Mouse (Mus musculus) ovary, postnatal 10 days (tissue): Measurements from ENCODE around the gene Vps54.
"Not testable (repeated sequence)": the region's sequence is repeated elsewhere in the genome, so short reads cannot be mapped to it uniquely, and the experiment has no call there.

Experiments used
- DNase-seq: peaks from one replicate; pipeline ENCODE4 v3.0.0; 2022; ENCODE audit warnings: low spot score

The Vps54 gene

DNA sequence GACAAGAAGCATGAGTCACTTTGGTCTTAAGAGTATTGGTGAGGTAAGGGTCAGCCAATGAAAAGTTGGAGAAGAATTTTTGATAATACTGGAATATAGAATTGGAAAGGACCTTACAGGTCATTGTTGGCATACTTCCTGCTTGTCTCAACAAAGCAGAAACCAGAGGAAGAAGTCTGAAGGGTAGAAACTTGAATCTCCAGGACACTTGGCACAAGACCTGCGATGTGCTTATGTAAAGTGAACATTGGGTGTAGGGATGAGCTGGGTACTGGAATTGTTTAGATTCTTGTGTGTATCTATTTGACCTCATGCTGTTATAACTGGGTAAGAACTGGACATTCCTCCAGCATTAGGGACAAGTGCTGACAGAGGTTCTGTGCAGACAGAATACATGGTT is 2.3 kb downstream of the Vps54 start:
- no peak for DNase-seq

DNA sequence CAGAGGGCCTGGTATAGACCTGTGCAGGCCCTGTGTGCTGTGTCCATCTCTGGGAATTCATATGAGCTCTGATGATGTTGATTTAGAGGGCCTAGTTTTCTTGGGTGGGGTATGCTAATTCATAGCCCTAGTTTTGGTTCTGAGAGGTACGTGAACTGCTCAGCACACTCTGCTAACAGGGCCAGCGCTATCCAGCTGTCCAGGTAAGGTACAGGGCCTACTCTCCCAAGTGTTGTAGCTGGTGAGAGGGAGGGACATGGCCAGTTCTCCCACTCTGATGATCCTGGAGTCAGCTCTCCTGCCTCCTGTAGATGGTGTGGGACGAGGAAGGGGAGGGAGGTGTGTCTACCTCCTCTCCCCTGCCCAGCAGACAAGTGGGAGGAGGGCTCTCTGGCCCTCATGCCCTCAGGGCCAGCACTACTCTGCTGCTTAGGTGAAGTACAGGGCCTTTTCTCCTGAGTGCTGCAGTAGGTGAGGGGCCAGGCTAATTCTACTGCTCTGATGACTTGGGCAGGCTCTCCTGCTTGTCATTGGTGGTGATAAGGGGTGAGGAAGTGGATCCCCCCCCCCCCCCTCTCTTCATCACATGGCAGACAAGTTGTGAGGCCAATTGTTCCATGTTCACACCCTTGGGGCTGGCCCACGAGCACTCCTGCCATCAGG is 8.3 kb downstream of the Vps54 start:
- no peak for DNase-seq

DNA sequence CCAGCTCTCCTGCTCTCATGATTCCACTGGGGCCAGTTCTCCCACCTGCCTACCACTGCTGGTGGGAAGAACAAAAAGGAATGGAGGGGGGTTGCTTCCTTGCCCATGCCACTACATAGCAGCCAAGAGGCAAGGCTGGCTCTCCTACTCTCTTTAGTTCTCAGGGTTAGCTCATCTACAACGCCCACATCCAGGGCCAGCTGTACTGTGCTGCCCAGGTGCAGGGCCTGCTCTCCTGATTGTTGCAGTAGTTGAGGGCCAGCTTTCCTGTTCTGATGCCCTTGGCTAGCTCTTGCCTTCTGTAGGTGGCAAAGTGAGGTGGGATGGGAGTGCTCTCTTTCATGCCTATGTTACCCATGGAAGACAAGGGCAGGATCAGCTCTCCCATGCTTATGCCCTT is 8.9 kb downstream of the Vps54 start:
- no peak for DNase-seq

DNA sequence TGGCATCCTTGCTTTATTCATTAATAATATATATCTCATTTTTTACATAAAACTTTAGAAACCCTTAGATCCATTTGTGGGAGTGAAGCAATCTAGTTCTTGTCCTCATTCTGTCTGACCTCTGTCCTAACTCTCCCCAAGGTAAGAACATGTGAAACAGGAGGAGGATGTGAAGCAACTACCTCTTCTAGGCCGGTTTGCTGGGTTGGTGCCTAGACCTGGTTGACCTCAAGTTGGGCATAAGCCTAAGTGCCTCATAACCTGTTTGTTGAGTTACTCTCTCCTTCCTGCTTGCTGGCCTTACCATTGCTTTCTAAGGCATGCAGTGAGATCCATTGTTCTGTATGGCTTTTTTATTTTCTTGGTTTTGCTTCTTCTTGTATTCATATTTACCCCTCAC is 11.3 kb downstream of the Vps54 start:
- DNase-seq = no peak

DNA sequence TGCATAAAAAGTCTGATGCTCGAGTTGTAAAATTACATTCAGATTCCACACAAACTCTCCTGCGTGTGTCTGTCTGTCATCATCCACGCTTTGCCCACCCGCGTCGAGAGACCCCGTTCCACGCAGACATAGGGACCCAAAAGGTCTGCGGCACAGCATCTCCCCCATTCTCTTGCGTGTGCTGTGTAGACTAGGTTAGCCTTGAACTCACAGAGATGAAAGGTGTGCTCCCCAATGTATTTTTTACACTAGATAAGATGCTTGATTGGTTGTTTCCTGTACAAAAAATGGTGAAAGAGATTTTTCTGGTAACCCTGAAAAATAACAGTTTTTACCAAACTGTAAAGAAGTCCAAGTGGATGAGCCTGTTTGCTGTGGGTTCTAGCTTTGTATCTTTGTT is 19.5 kb downstream of the Vps54 start:
- DNase-seq = not testable (repeated sequence)

DNA sequence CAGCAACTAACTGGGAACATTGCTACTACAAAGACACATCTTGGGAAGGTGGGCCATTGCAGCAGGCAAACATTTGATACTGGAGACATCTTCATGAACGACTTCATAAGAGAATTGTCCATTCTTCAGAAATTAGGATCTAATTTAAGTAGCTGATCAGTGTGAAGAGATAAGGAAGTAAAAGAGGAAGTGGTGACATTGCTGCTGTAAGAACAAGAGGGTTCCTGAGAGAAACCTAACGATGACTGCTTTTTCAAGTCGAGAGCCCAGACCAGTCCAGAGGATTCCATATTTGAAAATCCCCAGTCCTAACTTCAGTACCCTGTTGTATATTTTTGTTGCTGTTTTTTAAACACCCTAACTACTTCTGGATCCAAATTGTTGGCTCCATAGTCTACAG is 26.3 kb downstream of the Vps54 start:
- DNase-seq = no peak

DNA sequence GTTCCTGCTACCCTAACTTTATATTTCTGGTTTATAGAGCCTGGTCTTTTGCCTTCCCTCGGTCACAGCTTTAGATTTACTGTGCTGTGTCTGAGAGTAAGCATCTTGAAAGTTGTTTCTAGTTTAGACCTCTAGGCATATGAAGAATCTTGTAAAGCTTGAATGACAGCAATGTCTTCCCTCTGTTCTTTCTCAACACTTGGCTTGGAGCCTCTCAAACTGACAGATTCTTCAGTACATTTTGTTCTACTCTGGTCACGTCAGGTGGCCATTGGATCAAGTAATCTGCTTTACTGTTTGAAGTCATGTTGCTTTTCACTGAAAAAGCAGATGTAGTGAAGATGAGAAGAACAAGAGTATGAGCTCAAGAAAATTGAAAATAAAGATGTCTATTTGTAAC is 37.1 kb downstream of the Vps54 start:
- DNase-seq = no peak

DNA sequence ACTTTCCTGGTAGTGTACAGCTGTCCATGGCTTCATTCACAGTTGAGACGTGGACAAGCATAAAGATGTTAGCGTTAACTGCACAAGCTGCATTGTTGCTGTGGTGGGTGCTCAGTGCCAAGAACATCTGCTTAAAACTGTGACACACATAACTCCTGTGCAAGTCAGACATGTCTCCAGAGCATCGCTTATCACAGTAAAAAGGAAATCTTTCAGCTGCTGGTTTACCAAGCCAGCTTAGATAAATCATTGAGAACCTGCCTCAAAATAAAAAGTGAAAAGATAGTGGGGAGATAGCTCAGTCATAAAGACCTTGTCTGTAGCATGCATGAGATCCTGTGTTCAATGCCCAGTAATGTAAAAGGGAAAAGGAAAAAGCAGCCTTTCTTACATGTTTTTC is 47.3 kb downstream of the Vps54 start:
- no peak for DNase-seq

DNA sequence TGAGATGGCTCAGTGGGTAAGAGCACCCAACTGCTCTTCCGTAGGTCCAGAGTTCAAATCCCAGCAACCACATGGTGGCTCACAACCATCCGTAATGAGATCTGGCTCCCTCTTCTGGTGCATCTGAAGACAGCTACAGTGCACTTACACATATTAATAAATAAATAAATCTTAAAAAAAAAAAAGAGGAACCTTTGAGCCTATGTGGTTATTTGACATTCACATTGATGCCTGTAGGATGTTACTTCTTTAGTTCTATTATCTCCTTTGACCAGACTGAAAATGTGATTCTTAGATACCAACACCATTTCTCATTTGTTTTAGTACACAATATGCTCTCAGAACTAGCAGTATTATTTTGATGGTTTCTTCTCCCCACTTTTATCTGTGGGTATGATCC is 49.1 kb downstream of the Vps54 start:
- not testable (repeated sequence) for DNase-seq

DNA sequence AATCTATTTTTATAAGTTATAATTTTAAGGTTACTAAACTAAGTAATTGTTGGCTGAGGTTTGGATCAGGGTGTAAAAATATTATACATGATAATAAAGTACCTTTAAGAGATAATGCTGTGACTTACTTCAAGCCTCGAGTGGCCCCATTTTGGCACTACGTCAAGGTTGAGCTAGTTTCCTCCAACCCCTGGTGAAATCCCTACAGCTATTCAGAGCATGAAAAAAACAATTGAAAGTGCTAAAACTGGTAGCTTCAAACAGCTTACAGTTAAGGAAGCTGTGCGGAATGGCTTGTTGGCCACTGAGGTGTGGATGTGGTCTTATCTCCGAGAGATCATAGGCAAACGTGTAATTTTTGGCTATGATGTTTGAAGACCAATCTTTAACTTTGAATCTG is 56.4 kb downstream of the Vps54 start:
- no peak for DNase-seq

DNA sequence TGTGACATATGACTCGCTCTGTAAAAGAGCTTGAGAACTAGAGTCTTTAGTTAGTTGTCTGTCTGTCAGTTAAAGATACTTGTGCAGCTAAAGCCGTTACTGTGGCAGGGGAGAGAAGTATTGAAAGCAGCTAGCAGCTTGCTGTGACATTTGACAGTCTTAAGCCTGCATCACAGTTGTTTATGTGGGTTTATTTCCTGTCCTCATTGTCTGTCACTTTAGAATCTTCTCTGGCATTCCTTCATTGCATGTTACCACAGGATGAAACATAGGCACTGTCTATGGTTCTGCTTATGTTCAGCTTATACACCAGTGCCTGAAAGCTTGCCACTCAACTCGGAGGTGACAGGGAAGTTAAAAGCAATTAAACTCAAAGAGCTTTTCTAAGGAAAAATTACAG is 64.5 kb downstream of the Vps54 start:
- DNase-seq = no peak

DNA sequence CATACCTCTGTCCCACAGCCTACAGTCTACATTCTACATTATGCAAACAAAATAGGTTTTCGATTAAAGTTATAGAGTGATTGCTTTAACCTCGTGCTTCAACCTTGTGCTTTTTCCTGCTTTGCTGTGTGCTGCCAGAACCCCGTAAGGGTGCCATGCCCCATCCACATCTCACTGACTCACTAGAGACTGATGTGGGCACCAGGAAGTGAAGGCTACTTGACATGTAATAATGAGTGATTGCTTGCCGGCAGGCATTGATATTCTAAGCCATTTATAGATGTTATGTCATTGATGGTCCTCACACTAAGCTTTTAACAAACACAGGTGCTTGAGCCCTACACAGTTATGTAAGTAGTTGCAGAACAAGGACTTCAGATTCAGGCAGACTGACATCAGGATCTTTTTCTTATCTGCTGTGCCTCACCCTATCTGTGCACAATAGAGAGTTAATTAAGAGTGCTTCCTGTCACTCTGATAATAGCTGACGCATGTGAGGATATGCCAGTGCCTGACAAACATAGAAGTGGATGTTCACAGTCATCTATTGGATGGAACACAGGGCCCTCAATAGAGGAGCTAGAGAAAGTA is 68.1 kb downstream of the Vps54 start:
- DNase-seq = no peak

DNA sequence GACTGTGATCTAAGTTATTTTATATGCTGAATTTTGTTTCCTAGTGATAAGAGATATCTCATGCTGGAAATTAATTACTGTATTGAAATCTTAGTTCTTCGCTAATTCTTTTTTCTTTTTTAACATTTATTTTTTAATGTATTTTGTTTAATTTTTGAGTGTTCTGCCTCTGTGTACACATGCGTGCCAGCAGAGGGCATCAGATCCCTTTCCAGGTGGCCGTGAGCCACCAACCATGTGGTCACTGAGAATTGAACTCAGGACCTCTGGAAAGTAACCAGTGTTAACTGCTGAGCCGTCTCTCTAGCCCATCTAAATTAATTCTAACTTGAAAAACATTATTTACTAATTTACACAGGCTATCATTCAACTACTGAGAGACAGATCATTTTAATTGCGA is 69.0 kb downstream of the Vps54 start:
- DNase-seq = no peak

DNA sequence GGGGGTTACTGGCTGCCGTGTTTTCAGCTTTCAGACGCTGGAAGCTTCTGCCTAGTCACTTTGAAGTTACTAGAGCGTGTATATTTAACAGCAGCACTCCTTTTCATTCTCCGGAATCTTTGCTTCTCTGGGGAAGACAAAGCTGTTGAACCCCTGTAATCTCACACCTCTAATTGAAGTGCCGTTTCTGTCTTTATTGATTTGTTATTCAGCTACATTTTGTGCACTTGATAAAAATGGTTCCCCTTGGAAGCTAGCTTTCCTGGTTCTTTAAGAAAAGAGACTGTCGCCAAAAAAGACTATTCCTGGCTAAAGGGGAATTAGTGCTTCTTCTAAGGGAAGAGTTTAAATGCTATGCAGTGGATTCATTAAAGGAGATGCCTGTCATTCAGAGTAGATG is 70.4 kb downstream of the Vps54 start:
- DNase-seq = no peak

DNA sequence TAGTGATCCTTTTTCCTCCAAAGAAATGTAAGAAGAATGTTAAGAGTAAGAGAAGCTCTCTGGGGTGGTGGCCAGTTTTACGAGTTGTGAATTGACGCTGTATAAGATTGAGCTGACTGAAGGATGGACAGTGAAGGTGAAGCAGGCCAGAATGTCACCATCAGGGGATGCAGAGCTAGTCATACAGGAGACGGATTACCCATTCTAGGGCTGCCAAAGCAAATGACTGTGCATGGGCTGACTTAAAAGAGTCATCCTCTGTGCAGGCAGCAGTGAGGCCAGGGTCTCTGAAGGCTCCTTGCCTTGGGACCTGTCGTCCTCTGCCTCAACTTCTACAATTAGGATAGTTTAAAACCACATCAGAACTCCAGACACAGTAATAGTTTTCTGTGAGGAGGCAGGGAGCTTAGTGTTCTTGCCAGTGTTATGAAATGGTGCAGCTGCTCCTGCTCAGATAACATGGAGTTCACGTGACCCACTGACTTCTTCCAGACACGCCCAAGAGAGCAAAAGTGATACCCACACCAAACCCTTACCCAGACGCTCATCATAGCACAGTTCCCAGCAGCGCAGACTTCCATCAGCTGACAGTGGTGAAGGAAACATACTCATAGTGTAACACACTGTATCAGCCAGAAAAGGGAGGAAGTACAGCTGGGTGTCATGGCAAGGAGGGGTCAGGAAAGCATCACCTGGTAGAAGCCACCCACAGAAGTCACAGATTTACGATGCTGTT is 75.0 kb downstream of the Vps54 start:
- DNase-seq = no peak

DNA sequence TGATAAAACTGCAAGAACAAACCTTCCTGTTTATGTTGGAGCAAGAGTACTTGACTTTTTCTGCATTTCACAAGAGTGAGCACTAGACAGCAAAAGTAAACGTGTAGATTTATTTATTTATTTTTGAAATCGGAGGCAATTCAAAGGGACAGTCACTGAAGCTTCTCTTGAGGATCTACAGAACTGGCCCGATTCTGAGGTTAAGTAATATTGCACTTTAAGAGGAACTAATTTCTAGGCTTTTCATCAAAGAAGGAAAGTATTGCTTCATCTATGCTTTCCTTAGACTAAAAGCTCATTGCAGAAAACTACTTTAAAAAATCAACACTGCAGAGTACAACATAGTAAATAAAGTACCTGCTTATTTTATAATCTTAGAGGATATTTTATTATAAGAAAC is 82.5 kb downstream of the Vps54 start:
- no peak for DNase-seq

DNA sequence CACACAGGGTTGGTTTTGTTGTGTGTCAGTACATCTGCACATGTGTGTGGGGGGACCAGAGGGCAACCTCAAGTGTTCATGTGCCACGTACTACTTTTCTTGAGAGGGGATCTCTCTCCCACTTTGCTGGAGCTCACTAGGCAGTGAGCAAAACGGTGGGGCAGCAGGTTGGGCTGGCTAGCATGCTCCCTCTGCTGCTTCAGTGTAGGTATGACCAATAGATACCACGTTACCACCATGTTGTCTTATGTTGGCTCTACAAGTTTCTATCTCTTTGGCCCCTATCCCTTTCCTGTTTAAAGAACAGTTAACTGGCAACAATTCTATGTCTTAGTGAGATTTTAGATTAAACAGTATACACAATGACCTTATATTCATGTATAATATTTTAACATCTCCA is 83.3 kb downstream of the Vps54 start:
- no peak for DNase-seq

DNA sequence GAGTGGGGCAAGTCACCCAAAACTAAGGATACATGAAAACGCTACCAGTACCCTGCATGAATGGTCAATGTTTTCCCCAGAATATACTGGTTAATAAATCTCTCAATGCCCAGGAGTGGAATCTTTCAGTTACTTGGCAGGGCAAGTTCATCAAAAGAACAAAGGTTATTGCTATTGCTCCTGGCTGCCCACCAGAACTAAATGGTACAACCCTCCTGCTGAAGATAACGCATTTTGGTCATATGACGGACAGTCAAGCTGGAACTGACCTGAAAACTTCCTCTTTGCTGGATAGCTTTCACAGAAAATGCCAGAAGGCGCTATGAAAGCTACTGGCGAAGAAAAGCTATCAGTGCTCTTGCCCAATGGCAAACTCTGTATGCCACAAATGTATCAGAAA is 86.7 kb downstream of the Vps54 start:
- no peak for DNase-seq

DNA sequence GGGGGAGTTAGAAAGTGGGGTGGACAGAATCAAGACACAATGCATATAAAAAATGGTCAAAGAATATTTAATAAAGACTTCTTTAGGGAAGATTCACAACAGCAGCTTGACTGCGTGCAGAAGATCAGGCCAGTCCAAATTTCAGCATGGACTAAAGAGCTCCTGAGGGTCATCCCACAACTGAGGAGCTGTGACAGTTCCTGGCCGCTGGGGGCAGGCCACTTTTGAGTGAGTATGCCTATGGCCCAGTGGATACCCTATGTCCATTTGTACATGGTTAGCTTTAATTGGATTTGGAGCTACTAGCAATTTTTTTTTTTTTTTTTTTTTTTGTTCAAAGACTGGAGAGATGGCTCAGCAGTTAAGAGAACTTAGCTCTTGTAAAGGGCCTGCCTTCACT is 87.7 kb downstream of the Vps54 start:
- no peak for DNase-seq

DNA sequence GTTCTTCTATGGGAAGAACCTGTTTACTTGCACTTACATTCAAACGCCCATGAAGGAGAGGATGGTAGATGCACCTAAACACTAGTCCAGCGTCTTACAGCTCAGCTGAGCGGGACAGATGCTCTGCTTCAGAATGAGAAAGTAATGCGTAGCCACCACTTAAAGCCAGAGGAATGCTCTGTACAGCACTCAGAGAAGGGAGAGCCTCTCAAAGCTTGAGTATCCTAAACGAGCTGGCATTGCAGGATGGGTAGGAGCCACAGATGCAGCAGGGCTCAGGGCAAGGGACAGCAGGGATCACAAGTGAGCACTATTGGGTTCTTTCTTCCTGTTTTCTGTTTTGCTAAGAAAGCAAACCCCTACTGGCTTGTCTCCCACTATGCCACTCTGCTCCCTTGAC is 88.4 kb downstream of the Vps54 start:
- no peak for DNase-seq

DNA sequence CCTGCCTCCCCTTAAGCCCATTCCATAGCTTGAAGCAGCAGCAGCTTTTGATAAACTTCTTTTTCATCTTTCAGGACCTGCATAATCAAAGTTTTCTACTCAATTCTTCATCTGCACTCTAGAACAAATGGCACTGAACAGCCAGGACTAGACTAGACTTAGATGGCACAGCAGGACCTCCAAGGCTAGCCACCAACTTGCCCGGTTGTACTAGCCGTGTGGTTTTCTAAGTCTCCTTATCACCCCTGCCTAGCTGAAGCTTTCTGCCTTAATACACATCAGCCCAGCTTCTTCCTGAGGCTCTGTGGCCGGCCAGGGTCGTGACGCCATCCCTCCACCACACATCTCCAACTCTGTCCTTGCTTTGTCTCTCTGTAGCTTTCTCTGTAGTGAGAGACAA is 89.1 kb downstream of the Vps54 start:
- DNase-seq = no peak

DNA sequence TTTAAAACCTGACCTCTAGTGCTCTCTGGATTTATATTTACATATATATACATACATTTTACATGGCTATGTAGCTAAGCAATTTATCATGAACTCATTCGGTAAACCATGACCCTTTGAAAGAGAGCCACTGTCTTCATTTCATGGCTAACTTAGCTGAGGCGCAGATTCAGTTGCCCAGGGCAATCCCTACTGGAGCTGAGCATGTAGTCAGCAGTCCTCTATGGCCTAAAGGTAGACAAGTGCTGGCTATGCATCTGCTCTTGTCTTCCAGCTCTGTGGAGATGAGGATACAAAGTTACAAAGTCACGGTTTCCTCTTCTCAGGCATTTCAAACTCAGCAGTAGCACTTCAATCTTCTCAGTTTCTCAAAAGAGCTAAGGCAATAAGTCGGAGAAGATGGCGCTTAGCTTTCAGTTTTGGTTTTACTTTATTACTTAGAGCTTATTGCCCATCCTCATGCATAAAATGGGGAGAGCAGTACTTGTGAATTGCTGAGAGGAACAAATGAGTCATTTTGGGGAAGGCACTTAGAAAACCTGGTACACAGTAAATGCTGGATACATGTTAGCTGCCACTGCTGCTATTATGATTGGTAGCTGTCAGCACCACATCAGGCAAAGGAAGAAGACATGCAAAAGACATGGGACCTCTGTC is 93.7 kb downstream of the Vps54 start:
- no peak for DNase-seq

DNA sequence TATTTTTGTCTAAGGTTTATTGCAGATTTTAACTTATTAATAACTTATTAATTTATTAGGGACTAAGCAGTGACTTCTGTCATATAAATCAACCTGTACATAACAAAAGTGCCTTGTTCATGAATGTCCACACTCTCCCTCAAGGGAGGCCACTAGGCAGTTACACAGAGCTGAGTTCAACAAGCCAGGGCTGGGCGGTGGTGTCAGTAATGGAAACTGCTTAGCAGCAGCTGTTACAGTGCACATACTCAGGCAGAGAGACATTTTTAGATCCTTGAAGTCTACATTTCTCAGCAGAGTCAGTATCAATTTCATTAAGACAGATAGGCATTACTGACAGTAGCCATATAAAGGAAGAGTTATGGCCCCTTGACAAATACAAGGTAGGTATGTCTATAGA is 98.8 kb downstream of the Vps54 start:
- DNase-seq = no peak
